Mouse (Mus musculus): ENCODE data around the gene Rps6. TPM values are rescaled to one million over a fixed set of nuclear protein-coding genes. Genes with fewer than 3 reads are reported as not detected.
A peak's percentile ranks its signal among the peaks of the same experiment; 100 is the strongest.
"Not testable (repeated sequence)": the region's sequence is repeated elsewhere in the genome, so short reads cannot be mapped to it uniquely, and the experiment has no call there.

Rps6 gene
- polyA plus RNA-seq, 1 experiment = 533 TPM

- DNase-seq = no peak
- 50% methylated on average over 4 of the region's 4 CpGs for WGBS
- Histone ChIP-seq H3K4me1 (ENCODE audit: control insufficient read depth, insufficient read depth, low read length) (no peaks in the 10 kb centered on the region; the same call in none of the 2 replicates), H3K4me3 (replicated peaks; ENCODE audit: extremely low read depth, low read depth, low read length) (no peak overlapping the region)
- TF ChIP-seq CTCF (IDR thresholded peaks at IDR 0.05; ENCODE audit: insufficient read depth, low read length) = no peak
- TF ChIP-seq POLR2A (IDR thresholded peaks at IDR 0.05; ENCODE audit: borderline replicate concordance, extremely low read depth, low read depth, low read length) = no peak
Measured at GRCm38 (mm10) chr4:86852813-86853590, 4.2 kb downstream of the Rps6 start.

GRCm38 (mm10) chr4:86852018-86852417 is 5.2 kb downstream of the Rps6 start:
- Histone ChIP-seq H3K4me1 (ENCODE audit: control insufficient read depth, insufficient read depth, low read length) (no peaks in the 10 kb centered on the region; the same call in 1 of the 2 replicates), H3K4me3 (replicated peaks; ENCODE audit: extremely low read depth, low read depth, low read length) (no peak overlapping the region)
- TF ChIP-seq CTCF (IDR thresholded peaks at IDR 0.05; ENCODE audit: insufficient read depth, low read length) = no peak
- TF ChIP-seq POLR2A (IDR thresholded peaks at IDR 0.05; ENCODE audit: borderline replicate concordance, extremely low read depth, low read depth, low read length) = no peak
- WGBS = 56% methylated on average over 3 of the region's 3 CpGs
- DNase-seq = no peak

GRCm38 (mm10) chr4:86851331-86851730 is 5.9 kb downstream of the Rps6 start:
- 89% methylated on average over 2 of the region's 2 CpGs for WGBS

GRCm38 (mm10) chr4:86847246-86847645 is 10.0 kb downstream of the Rps6 start:
- no peak for DNase-seq
- Histone ChIP-seq H3K4me3 (replicated peaks; ENCODE audit: extremely low read depth, low read depth, low read length) (no peak overlapping the region), H3K4me1 (ENCODE audit: control insufficient read depth, insufficient read depth, low read length) (no peaks in the 10 kb centered on the region)
- TF ChIP-seq POLR2A (IDR thresholded peaks at IDR 0.05; ENCODE audit: borderline replicate concordance, extremely low read depth, low read depth, low read length) (no peak), CTCF (IDR thresholded peaks at IDR 0.05; ENCODE audit: insufficient read depth, low read length) (no peak)
- WGBS = 54% methylated on average over 2 of the region's 2 CpGs

More at GRCm38 (mm10) chr4:86851331-86851730, 5.9 kb downstream of the Rps6 start:
- Histone ChIP-seq H3K4me1 (ENCODE audit: control insufficient read depth, insufficient read depth, low read length) (no peaks in the 10 kb centered on the region; the same call in 1 of the 2 replicates), H3K4me3 (replicated peaks; ENCODE audit: extremely low read depth, low read depth, low read length) (no peak overlapping the region)
- no peak for DNase-seq
- TF ChIP-seq POLR2A (IDR thresholded peaks at IDR 0.05; ENCODE audit: borderline replicate concordance, extremely low read depth, low read depth, low read length) (no peak), CTCF (IDR thresholded peaks at IDR 0.05; ENCODE audit: insufficient read depth, low read length) (no peak)

- TF ChIP-seq POLR2A (IDR thresholded peaks at IDR 0.05; ENCODE audit: borderline replicate concordance, extremely low read depth, low read depth, low read length) = no peak
- TF ChIP-seq CTCF (IDR thresholded peaks at IDR 0.05; ENCODE audit: insufficient read depth, low read length) = no peak
- 89% methylated on average over 3 of the region's 3 CpGs for WGBS
- no peak for DNase-seq
- Histone ChIP-seq H3K4me3 (replicated peaks; ENCODE audit: extremely low read depth, low read depth, low read length) (no peak overlapping the region), H3K4me1 (ENCODE audit: control insufficient read depth, insufficient read depth, low read length) (no peaks in the 10 kb centered on the region)
Measured at GRCm38 (mm10) chr4:86845384-86845783, 11.8 kb downstream of the Rps6 start.

- not testable (repeated sequence) for DNase-seq; H3K4me1 ChIP-seq (ENCODE audit: control insufficient read depth, insufficient read depth, low read length); H3K4me3 ChIP-seq (replicated peaks; ENCODE audit: extremely low read depth, low read depth, low read length)
- 98% methylated on average over 2 of the region's 2 CpGs for WGBS
Measured at GRCm38 (mm10) chr4:86841141-86841540, 16.1 kb downstream of the Rps6 start.

- 80% methylated on average over 2 of the region's 2 CpGs for WGBS
- TF ChIP-seq POLR2A (IDR thresholded peaks at IDR 0.05; ENCODE audit: borderline replicate concordance, extremely low read depth, low read depth, low read length) = no peak
- no peak for DNase-seq
- H3K4me3 ChIP-seq (replicated peaks; ENCODE audit: extremely low read depth, low read depth, low read length) = no peak overlapping the region
- H3K4me1 ChIP-seq (ENCODE audit: control insufficient read depth, insufficient read depth, low read length) = no peaks in the 10 kb centered on the region
Measured at GRCm38 (mm10) chr4:86831896-86832295, 25.3 kb downstream of the Rps6 start.

GRCm38 (mm10) chr4:86825143-86825542 is 32.1 kb downstream of the Rps6 start:
- WGBS = 89% methylated on average over 7 of the region's 7 CpGs
- DNase-seq = no peak
- no peak overlapping the region for H3K4me3 ChIP-seq (replicated peaks; ENCODE audit: extremely low read depth, low read depth, low read length)
- H3K4me1 ChIP-seq (ENCODE audit: control insufficient read depth, insufficient read depth, low read length) = no peaks in the 10 kb centered on the region
- no peak for TF ChIP-seq CTCF (IDR thresholded peaks at IDR 0.05; ENCODE audit: insufficient read depth, low read length)
- no peak for TF ChIP-seq POLR2A (IDR thresholded peaks at IDR 0.05; ENCODE audit: borderline replicate concordance, extremely low read depth, low read depth, low read length)

GRCm38 (mm10) chr4:86823169-86823568 is 34.0 kb downstream of the Rps6 start:
- TF ChIP-seq POLR2A (IDR thresholded peaks at IDR 0.05; ENCODE audit: borderline replicate concordance, extremely low read depth, low read depth, low read length) (no peak), CTCF (IDR thresholded peaks at IDR 0.05; ENCODE audit: insufficient read depth, low read length) (peak; percentile 50)
- Histone ChIP-seq H3K4me3 (replicated peaks; ENCODE audit: extremely low read depth, low read depth, low read length) (no peak overlapping the region), H3K4me1 (ENCODE audit: control insufficient read depth, insufficient read depth, low read length) (no peaks in the 10 kb centered on the region)
- DNase-seq = peak; percentile 43
- WGBS = 79% methylated on average over 2 of the region's 2 CpGs

GRCm38 (mm10) chr4:86814850-86815249 is 42.4 kb downstream of the Rps6 start:
- DNase-seq = no peak
- no peak overlapping the region for H3K4me3 ChIP-seq (replicated peaks; ENCODE audit: extremely low read depth, low read depth, low read length)
- TF ChIP-seq POLR2A (IDR thresholded peaks at IDR 0.05; ENCODE audit: borderline replicate concordance, extremely low read depth, low read depth, low read length) (no peak), CTCF (IDR thresholded peaks at IDR 0.05; ENCODE audit: insufficient read depth, low read length) (no peak)
- no peaks in the 10 kb centered on the region for H3K4me1 ChIP-seq (ENCODE audit: control insufficient read depth, insufficient read depth, low read length)
- 85% methylated on average over 3 of the region's 3 CpGs for WGBS

Measured in lung, adult 2 months (tissue).